Mouse (Mus musculus) intestine, postnatal 0 days (tissue): Measurements from ENCODE around the gene Ctf2. TPM values are rescaled to one million over a fixed set of nuclear protein-coding genes. Genes with fewer than 3 reads are reported as not detected.

ENCODE experiments used
- ATAC-seq: fragments of 200-750 bp; cut with Nextera tagmentation; 2 replicates; pipeline ENCODE4 v1.8.0; 2017; ENCODE audit warnings: mild to moderate bottlenecking, moderate TSS enrichment, moderate library complexity
- H3K27ac ChIP-seq: fragments of 300-500 bp; sonication (generic); 2 replicates; pipeline ENCODE4 v1.5.1; 2014; ENCODE audit warnings: mild to moderate bottlenecking, low read depth, low read length, moderate library complexity
- H3K27me3 ChIP-seq: fragments of 300-500 bp; sonication (generic); replicated peaks from 2 replicates; pipeline ENCODE4 v1.6.1; 2014; ENCODE audit warnings: low read length, mixed read lengths; ENCODE audit not compliant: control insufficient read depth, insufficient read depth
- H3K36me3 ChIP-seq: fragments of 300-500 bp; sonication (generic); 2 replicates; pipeline ENCODE4 v1.6.1; 2014; ENCODE audit warnings: mild to moderate bottlenecking, moderate library complexity; ENCODE audit not compliant: control insufficient read depth, insufficient read depth
- H3K4me1 ChIP-seq: fragments of 300-500 bp; sonication (generic); replicated peaks from 2 replicates; pipeline ENCODE4 v1.6.1; 2014; ENCODE audit warnings: antibody characterized with exemption, low read length, mixed read lengths; ENCODE audit not compliant: control insufficient read depth, insufficient read depth
- H3K4me2 ChIP-seq: fragments of 300-500 bp; sonication (generic); replicated peaks from 2 replicates; pipeline ENCODE4 v1.6.1; 2014; ENCODE audit warnings: low read depth, mild to moderate bottlenecking, moderate library complexity
- H3K4me3 ChIP-seq: fragments of 300-500 bp; sonication (generic); 2 replicates; pipeline ENCODE4 v1.5.1; 2014; ENCODE audit warnings: low read depth, low read length
- H3K9ac ChIP-seq: fragments of 300-500 bp; sonication (generic); 2 replicates; pipeline ENCODE4 v1.6.1; 2014; ENCODE audit warnings: mild to moderate bottlenecking, low read depth, low read length
- H3K9me3 ChIP-seq: fragments of 300-500 bp; sonication (generic); 2 replicates; pipeline ENCODE4 v1.6.1; 2016; ENCODE audit warnings: mixed run types; ENCODE audit not compliant: control insufficient read depth
- CTCF ChIP-seq: sonication (generic); IDR thresholded peaks from 2 replicates; pipeline ENCODE4 v1.5.1; 2016; ENCODE audit warnings: low read depth, mild to moderate bottlenecking, control low read depth, antibody characterized with exemption, moderate library complexity
- WGBS: fragments of 180-500 bp; shearing (Covaris S2); extraction: QIAGEN DNeasy Blood & Tissue Kit; methylation state at CpG from one replicate; pipeline ENCODE4 v1.1.7; 2014; 5-methylcytosine and 5-hydroxymethylcytosine counted together
- polyA plus RNA-seq: library from polyadenylated mRNA; unstranded; fragments of >200 nt; fragmentation: Nextera tagmentation; extraction: Ambion mirVana; gene quantifications from 2 replicates; pipeline ENCODE4 v1.2.1, GENCODE M21; 2015

Gene Ctf2
- polyA plus RNA-seq, 1 experiment from 2014 or later: not detected

GRCm38 (mm10) chr7:127725490-127725889, 6.5 kb downstream of the Ctf2 start:
- no peak overlapping the region for H3K27ac ChIP-seq
- 66% methylated on average over 2 of the region's 2 CpGs for WGBS

GRCm38 (mm10) chr7:127719258-127719657, 12.7 kb downstream of the Ctf2 start:
- no peak overlapping the region for H3K4me2 ChIP-seq
- H3K27ac ChIP-seq: no peak overlapping the region
- 89% methylated on average over 6 of the region's 6 CpGs for WGBS
- no peaks in the 10 kb centered on the region for H3K36me3 ChIP-seq
- TF ChIP-seq CTCF: no peak
- no peak overlapping the region for H3K9ac ChIP-seq
- no peaks in the 10 kb centered on the region for H3K27me3 ChIP-seq
- no peak overlapping the region for H3K4me3 ChIP-seq
- ATAC-seq: no peak
- H3K9me3 ChIP-seq: no peaks in the 10 kb centered on the region
- H3K4me1 ChIP-seq: peaks cover 3% of the 10 kb centered on the region; the same call in 1 of the 2 replicates

More at GRCm38 (mm10) chr7:127725490-127725889, 6.5 kb downstream of the Ctf2 start:
- Histone ChIP-seq H3K36me3 (no peaks in the 10 kb centered on the region), H3K4me2 (no peak overlapping the region), H3K9ac (no peak overlapping the region), H3K27me3 (no peaks in the 10 kb centered on the region), H3K9me3 (no peaks in the 10 kb centered on the region), H3K4me1 (no peaks in the 10 kb centered on the region), H3K4me3 (no peak overlapping the region)
- no peak for TF ChIP-seq CTCF
- no peak for ATAC-seq

DNA sequence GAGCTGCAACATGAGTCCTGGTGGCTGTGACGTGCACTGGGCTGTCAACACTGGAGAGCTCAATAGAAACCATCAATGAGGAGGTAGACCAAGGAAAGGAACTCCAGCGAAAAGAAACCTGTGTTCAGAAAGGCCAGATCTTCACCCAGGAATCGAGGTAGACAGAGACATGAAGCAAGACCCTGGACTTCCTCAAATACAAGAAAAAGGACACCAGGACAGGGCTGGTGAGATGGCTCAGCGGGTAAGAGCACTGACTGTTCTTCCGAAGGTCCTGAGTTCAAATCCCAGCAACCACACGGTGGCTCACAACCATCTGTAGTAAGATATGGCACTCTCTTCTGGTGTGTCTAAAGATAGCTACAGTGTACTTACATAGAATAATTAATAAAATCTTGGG, 13.6 kb downstream of the Ctf2 start:
- H3K9me3 ChIP-seq: no peaks in the 10 kb centered on the region
- H3K4me1 ChIP-seq: peaks cover 4% of the 10 kb centered on the region; the same call in 1 of the 2 replicates
- 93% methylated on average over 6 of the region's 6 CpGs for WGBS
- TF ChIP-seq CTCF: no peak
- H3K36me3 ChIP-seq: no peaks in the 10 kb centered on the region
- no peak overlapping the region for H3K4me3 ChIP-seq
- ATAC-seq: no peak
- H3K9ac ChIP-seq: no peak overlapping the region
- no peak overlapping the region for H3K4me2 ChIP-seq
- no peaks in the 10 kb centered on the region for H3K27me3 ChIP-seq
- no peak overlapping the region for H3K27ac ChIP-seq

- H3K9ac ChIP-seq: no peak overlapping the region; the same call in 1 of the 2 replicates
Measured at GRCm38 (mm10) chr7:127716992-127717391, 15.0 kb downstream of the Ctf2 start.

GRCm38 (mm10) chr7:127714816-127715215, 17.1 kb downstream of the Ctf2 start:
- Histone ChIP-seq H3K36me3 (no peaks in the 10 kb centered on the region), H3K27me3 (no peaks in the 10 kb centered on the region), H3K9ac (no peak overlapping the region), H3K4me3 (no peak overlapping the region), H3K27ac (no peak overlapping the region), H3K9me3 (no peaks in the 10 kb centered on the region), H3K4me2 (no peak overlapping the region), H3K4me1 (peaks cover 13% of the 10 kb centered on the region)
- 81% methylated on average over 4 of the region's 4 CpGs for WGBS
- no peak for ATAC-seq
- TF ChIP-seq CTCF: no peak

More at GRCm38 (mm10) chr7:127716992-127717391, 15.0 kb downstream of the Ctf2 start:
- Histone ChIP-seq H3K36me3 (no peaks in the 10 kb centered on the region), H3K4me2 (peak overlapping the region; percentile 59), H3K27ac (no peak overlapping the region), H3K4me1 (peaks cover 6% of the 10 kb centered on the region), H3K9me3 (no peaks in the 10 kb centered on the region), H3K4me3 (peak overlapping the region; percentile 19; the same call in 1 of the 2 replicates), H3K27me3 (no peaks in the 10 kb centered on the region)
- WGBS: 6% methylated on average over 39 of the region's 41 CpGs
- peak; percentile 80 for TF ChIP-seq CTCF
- ATAC-seq: peak; percentile 43

DNA sequence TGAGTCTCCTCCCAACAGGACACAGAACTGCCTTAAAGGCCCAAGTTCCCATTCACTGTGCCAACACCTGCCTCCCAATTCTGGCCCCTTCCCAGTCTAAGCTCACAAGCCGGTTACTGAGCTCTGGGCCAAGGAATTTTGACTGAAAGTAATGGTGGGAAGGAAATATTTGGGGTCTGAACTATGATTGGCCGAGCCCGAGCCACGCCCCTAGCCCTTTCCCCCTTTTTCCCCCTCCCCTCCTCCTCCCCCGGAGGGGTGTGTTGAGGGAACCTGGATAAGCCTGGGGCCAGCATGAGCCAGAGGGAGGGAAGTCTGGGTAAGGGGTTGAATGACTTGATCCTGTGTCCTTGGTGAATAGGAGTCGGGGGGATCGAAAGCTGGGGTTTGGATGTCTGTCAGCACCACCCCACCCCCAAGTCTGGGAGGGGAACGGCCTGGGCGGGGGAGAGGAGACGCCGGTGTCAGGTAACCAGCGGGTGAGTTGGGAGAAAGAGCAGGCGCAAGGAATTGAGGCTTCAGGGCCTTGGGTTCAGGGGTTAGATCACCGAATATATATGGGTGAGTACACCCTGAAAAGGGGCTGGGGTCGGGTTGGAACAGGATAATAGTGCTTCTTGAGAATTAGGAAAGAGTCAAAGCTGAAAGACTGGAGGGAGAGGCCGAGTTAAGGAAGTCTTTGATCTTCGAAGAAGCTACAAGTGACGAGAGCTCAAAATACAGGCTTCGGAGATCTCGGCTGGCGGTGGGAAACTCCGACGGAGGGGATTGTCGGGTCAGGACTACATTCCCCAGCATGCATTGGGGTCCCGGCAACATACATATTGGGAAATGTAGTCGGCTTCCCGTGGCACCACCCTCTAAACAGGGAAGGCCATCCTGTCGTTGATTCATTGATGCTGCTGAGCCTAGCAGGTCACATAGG, 19.2 kb downstream of the Ctf2 start, which contains the start of gene Ctf1:
Ctf1 (plus strand) TSS at position 276 of the 925 bp plus-strand sequence.
- H3K4me1 ChIP-seq: peaks cover 13% of the 10 kb centered on the region
- H3K36me3 ChIP-seq: no peaks in the 10 kb centered on the region
- no peaks in the 10 kb centered on the region for H3K27me3 ChIP-seq
- H3K9me3 ChIP-seq: no peaks in the 10 kb centered on the region
- peak within 1 kb of the TSS; percentile 68 for H3K27ac ChIP-seq
- H3K9ac ChIP-seq: peak within 1 kb of the TSS; percentile 37
- H3K4me2 ChIP-seq: peak within 1 kb of the TSS; percentile 75
- H3K4me3 ChIP-seq: peak within 1 kb of the TSS; percentile 35
- no peak for TF ChIP-seq CTCF
- 3% methylated on average over 28 of the region's 28 CpGs for WGBS
- ATAC-seq: peak; percentile 31; the same call in 1 of the 2 replicates
